Mouse (Mus musculus) brain, embryonic 18.5 days (tissue): ENCODE results near the gene Smco2.

ENCODE experiments used
- DNase-seq: peaks from one replicate; pipeline ENCODE4 v3.0.0-alpha.2; 2012; ENCODE audit warnings: low read depth, low spot score

Smco2 gene

GRCm38 (mm10) chr6:146850050-146850449 is at the start of gene Smco2:
TSS of gene Smco2 (plus strand) at chr6:146850104.
- DNase-seq: no peak

- no peak for DNase-seq
Measured at GRCm38 (mm10) chr6:146809991-146810390, 39.9 kb upstream of the Smco2 start.

GRCm38 (mm10) chr6:146813007-146813406 is 36.9 kb upstream of the Smco2 start:
- DNase-seq: no peak

GRCm38 (mm10) chr6:146820177-146820965 is 29.5 kb upstream of the Smco2 start:
- no peak for DNase-seq

- no peak for DNase-seq
Measured at GRCm38 (mm10) chr6:146821958-146822357, 27.9 kb upstream of the Smco2 start.

GRCm38 (mm10) chr6:146824727-146825486 is 25.0 kb upstream of the Smco2 start:
- peak; percentile 22 for DNase-seq

- DNase-seq: no peak
Measured at GRCm38 (mm10) chr6:146825487-146825773, 24.5 kb upstream of the Smco2 start.

GRCm38 (mm10) chr6:146831320-146831719 is 18.6 kb upstream of the Smco2 start:
- no peak for DNase-seq

- peak; percentile 32 for DNase-seq
Measured at GRCm38 (mm10) chr6:146833485-146834314, 16.2 kb upstream of the Smco2 start.

GRCm38 (mm10) chr6:146834342-146834741 is 15.6 kb upstream of the Smco2 start:
- DNase-seq: no peak

GRCm38 (mm10) chr6:146835784-146836183 is 14.1 kb upstream of the Smco2 start:
- no peak for DNase-seq

GRCm38 (mm10) chr6:146837316-146837715 is 12.6 kb upstream of the Smco2 start:
- DNase-seq: no peak

GRCm38 (mm10) chr6:146838366-146838765 is 11.5 kb upstream of the Smco2 start:
- DNase-seq: no peak

- DNase-seq: no peak
Measured at GRCm38 (mm10) chr6:146838863-146839262, 11.0 kb upstream of the Smco2 start.

GRCm38 (mm10) chr6:146844867-146845266 is 5.0 kb upstream of the Smco2 start:
- no peak for DNase-seq

- no peak for DNase-seq
Measured at GRCm38 (mm10) chr6:146845347-146845746, 4.6 kb upstream of the Smco2 start.

- no peak for DNase-seq
Measured at GRCm38 (mm10) chr6:146845961-146846750, 3.7 kb upstream of the Smco2 start.

GRCm38 (mm10) chr6:146847402-146847801 is 2.5 kb upstream of the Smco2 start:
- no peak for DNase-seq

GRCm38 (mm10) chr6:146848281-146848680 is 1.6 kb upstream of the Smco2 start:
- DNase-seq: no peak

- no peak for DNase-seq
Measured at GRCm38 (mm10) chr6:146851916-146852315, 2.0 kb downstream of the Smco2 start.

- no peak for DNase-seq
Measured at GRCm38 (mm10) chr6:146852739-146853138, 2.8 kb downstream of the Smco2 start.
